Mouse (Mus musculus) retina, adult 2 months (tissue): Measurements from ENCODE around the gene Hpn.

ENCODE experiments used
- DNase-seq: peaks from one replicate; pipeline ENCODE4 v3.0.0-alpha.2; 2012; ENCODE audit warnings: low read depth, low spot score

Hpn gene

GRCm38 (mm10) chr7:31082106-31082505 lies 33.0 kb downstream of the Hpn start:
- no peak for DNase-seq

GRCm38 (mm10) chr7:31081106-31081505 lies 34.0 kb downstream of the Hpn start:
- no peak for DNase-seq

- no peak for DNase-seq
These were observed 34.5 kb downstream of the Hpn start for GRCm38 (mm10) chr7:31080611-31081010.

- DNase-seq, result no peak
These were observed 35.4 kb downstream of the Hpn start for GRCm38 (mm10) chr7:31079670-31080069.

- no peak for DNase-seq
These were observed 37.1 kb downstream of the Hpn start for GRCm38 (mm10) chr7:31077885-31078445.

- no peak for DNase-seq
These were observed 37.6 kb downstream of the Hpn start for GRCm38 (mm10) chr7:31077470-31077869.

GRCm38 (mm10) chr7:31076492-31076891 lies 38.6 kb downstream of the Hpn start, which contains the start of gene Fxyd3:
Gene Fxyd3, minus strand, starts transcription at chr7:31076704.
- DNase-seq, result no peak

- no peak for DNase-seq
These were observed 40.4 kb downstream of the Hpn start for GRCm38 (mm10) chr7:31074713-31075069.

- no peak for DNase-seq
These were observed 40.9 kb downstream of the Hpn start for GRCm38 (mm10) chr7:31074061-31074712.

GRCm38 (mm10) chr7:31073546-31073945 lies 41.5 kb downstream of the Hpn start:
- DNase-seq, result no peak

GRCm38 (mm10) chr7:31072326-31072725 lies 42.8 kb downstream of the Hpn start:
- no peak for DNase-seq

- DNase-seq, result no peak
These were observed 44.8 kb downstream of the Hpn start for GRCm38 (mm10) chr7:31070324-31070723.

GRCm38 (mm10) chr7:31069491-31069890 lies 45.6 kb downstream of the Hpn start:
- DNase-seq, result no peak

GRCm38 (mm10) chr7:31067836-31068235 lies 47.3 kb downstream of the Hpn start:
- no peak for DNase-seq

GRCm38 (mm10) chr7:31063074-31063560 lies 52.0 kb downstream of the Hpn start:
- no peak for DNase-seq

- no peak for DNase-seq
These were observed 54.5 kb downstream of the Hpn start for GRCm38 (mm10) chr7:31060621-31061010.

GRCm38 (mm10) chr7:31059919-31060620 lies 55.0 kb downstream of the Hpn start:
- no peak for DNase-seq

- no peak for DNase-seq
These were observed 56.0 kb downstream of the Hpn start, which contains the start of gene Lgi4 for GRCm38 (mm10) chr7:31059108-31059507. Gene Lgi4, plus strand, starts transcription at chr7:31059342.

- DNase-seq, result no peak
These were observed 56.9 kb downstream of the Hpn start for GRCm38 (mm10) chr7:31058211-31058610.

- no peak for DNase-seq
These were observed 57.4 kb downstream of the Hpn start for GRCm38 (mm10) chr7:31057730-31058129.

- no peak for DNase-seq
These were observed 58.0 kb downstream of the Hpn start, which contains the start of gene Fxyd1 for GRCm38 (mm10) chr7:31057071-31057470. Gene Fxyd1, minus strand, starts transcription at chr7:31057199.

- DNase-seq, result no peak
These were observed 58.6 kb downstream of the Hpn start for GRCm38 (mm10) chr7:31056448-31056847.

GRCm38 (mm10) chr7:31055883-31056282 lies 59.2 kb downstream of the Hpn start:
- no peak for DNase-seq
